Mouse (Mus musculus): ENCODE results near the gene Sptb.
A peak's percentile ranks its signal among the peaks of the same experiment; 100 is the strongest.

The Sptb gene

DNA sequence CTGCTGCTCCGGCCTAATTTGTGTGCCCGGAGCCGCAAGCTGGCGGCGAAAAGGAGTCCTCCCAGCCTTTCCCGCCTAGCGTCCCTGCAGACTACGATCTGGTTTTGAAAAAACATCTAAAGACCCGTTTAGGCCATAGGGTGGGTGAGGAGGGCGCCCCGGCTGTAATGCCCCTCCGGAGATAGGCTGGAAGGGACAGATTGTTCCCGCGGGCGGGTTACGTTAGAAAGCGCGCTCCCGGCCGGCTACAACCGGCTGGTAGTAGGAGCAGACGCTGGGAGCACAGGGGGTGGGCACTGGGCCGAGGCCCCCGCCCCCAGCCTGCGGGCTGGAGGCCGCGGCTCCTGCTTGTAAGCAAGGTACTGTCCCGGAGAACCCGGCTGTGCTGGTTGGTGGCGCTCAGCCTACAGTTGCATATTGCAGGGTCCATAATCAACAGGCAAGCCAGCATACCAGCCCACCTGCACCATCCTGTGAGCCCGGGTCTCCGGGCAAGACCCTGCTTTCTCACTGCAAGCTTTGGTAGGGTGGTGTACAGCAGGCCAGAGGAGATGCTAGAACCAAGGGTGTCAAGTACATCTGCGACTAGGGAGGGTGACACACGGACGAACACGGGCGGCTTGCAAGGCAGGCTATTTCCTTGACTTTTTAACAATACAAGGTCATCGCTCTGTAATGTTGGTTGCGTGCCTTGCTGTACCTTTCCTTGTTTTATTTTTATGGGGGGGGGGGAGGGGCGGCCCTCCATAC lies at the start of gene Sptb:
Gene Sptb, minus strand, starts transcription at position 197 of the 750 bp plus-strand sequence.
- DNase-seq (ENCODE audit: low spot score in 2 of 2) = peak in 1 of 2 experiments; percentile 35

GRCm38 (mm10) chr12:76752652-76753318 lies 42.4 kb upstream of the Sptb start:
- DNase-seq (ENCODE audit: low spot score in 2 of 2) = no peak

GRCm38 (mm10) chr12:76750866-76751459 lies 40.6 kb upstream of the Sptb start:
- DNase-seq (ENCODE audit: low spot score in 2 of 2) = no peak

DNA sequence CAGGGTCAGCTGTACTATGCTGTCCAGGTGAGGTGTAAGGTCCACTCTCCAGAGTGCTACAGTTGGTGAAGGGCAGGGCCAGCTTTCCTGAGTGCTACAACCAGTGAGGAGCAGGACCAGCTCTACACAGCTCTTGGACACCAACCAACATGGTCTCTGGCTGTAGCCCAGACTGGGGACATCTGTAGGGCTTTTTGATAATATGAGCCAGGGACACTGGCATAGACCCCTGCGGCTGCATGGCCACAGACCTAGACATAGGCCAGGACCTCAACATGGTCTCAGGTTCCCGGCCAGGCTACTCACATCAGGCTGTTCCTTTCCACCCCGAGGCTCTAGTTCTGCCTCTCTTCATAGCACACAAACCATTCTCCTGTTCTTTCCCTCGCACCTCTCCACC lies 17.6 kb upstream of the Sptb start:
- DNase-seq (ENCODE audit: low spot score in 2 of 2) = no peak

DNA sequence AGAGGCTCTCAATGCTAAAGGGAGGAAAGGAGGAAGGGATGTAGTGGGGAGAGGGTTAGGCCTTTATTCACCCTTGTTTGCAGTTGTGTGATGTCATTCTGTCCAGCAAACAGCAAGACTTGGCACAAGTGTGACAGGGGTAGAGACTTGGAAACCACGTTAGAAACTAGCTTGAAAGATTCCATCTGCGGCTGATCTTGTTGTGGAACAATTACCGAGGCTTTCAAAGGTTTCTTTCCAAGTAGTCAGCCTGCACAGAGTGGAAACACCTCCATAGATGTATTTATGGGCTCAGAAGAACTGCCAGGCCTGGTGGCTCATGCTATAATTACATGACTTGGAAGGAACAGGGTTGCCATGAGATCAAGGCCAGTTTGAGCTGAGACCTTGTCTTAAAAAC lies 11.7 kb upstream of the Sptb start:
- DNase-seq (ENCODE audit: low spot score in 2 of 2) = no peak

DNA sequence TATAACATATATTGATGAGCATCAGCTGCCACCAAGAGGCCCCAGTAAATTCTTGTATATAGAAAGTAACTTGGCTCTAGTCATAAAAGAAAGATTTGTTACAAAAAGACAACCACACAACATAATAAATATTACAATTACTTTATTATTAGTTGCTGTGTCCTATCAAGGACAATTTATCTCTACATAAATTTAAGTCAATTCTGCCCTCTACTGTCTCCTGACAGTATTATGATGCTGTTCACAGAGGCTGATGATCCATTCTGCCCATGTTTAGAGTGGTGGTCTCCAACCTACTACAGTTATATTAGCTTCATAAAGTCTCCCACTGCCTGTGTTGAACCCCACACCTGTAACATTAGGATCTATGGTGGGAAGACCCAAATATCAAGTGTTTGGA lies 10.2 kb upstream of the Sptb start:
- DNase-seq (ENCODE audit: low spot score in 2 of 2) = no peak

DNA sequence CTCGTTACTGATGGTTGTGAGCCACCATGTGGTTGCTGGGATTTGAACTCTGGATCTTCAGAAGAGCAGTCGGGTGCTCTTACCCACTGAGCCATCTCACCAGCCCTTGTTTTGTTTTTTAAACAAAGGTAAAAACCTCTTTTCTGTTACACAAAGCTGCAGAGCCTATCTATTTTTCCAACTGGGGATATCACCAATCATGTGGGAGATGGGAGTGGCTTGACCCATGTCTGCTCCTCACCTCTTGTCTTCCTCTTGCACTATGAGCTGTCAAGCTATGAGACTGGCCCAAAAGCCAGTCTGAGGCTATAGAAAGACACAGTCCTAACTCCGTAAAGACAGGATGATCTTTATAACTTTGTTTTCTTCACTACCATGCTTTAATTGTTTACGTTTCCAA lies 8.0 kb upstream of the Sptb start:
- DNase-seq (ENCODE audit: low spot score in 2 of 2) = no peak

GRCm38 (mm10) chr12:76709795-76710350 lies 474 bp downstream of the Sptb start:
- peak; percentile 34 to 64 for DNase-seq (ENCODE audit: low spot score in 2 of 2)

- DNase-seq (ENCODE audit: low spot score in 2 of 2) = no peak
These were observed 1.2 kb downstream of the Sptb start for GRCm38 (mm10) chr12:76708956-76709794.

DNA sequence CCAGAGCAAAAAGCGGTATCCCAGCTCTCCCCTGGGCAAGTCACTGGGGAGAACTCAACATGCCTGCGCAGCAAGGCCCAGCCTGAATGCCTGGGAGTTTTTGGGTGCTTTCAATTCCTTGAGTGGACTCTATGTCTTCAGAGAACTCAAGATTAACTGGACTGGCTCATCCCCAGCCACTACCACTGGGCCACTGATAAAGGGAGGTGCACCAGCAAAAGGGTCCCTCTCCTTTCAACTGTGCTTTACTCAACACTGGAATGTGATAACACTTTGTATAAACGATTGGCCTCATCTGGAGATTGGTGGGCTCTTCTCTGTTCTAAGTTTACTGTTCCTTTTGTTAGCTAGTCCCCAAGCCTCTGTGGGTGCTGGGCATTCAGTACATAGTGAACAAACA lies 2.2 kb downstream of the Sptb start:
- DNase-seq (ENCODE audit: low spot score in 2 of 2) = no peak

DNA sequence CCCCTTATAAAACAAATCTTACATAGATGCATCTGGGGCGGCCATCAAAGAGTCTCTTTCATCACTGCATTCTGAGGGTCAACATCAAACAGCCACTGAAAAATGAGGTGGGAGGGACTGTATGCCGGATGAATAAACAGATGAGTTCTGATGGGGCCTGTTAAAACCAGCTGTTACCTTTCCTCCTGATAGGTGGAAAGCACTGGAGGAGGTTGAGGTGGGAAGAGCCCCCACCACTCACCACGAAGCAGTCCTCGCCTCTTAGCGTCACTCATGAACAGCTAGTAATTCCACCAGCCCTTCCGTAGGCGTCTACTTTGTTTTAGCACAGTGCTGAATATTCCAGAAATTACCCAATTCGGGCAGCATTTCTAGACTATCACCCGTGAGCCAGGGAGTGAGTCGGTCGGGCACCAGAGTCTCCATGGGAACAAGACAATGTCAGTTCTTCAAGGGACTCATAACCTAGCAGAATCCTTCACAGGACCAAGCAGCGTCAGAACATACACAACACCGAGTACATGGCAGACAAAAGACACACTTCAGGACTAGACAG lies 13.9 kb downstream of the Sptb start:
- no peak for DNase-seq (ENCODE audit: low spot score in 2 of 2)

DNA sequence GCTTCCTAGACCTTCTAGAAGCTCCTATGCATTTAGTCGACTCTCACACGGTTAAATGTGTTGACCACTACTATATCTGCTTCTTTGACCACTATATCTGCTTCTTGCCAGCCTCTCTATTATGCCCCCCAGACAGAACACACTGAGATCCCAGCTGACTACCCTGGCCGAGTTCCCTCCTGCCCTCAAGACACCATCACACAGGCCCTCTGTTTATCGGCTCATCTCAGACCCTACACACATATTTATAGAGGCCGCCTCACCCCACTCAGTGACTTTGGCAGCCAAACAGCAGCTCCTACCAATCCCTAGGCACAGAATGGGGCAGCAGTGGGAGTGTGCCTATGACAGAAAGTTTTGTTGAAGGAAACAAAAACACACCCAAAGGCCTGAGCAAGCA lies 14.6 kb downstream of the Sptb start:
- DNase-seq (ENCODE audit: low spot score in 2 of 2) = no peak

DNA sequence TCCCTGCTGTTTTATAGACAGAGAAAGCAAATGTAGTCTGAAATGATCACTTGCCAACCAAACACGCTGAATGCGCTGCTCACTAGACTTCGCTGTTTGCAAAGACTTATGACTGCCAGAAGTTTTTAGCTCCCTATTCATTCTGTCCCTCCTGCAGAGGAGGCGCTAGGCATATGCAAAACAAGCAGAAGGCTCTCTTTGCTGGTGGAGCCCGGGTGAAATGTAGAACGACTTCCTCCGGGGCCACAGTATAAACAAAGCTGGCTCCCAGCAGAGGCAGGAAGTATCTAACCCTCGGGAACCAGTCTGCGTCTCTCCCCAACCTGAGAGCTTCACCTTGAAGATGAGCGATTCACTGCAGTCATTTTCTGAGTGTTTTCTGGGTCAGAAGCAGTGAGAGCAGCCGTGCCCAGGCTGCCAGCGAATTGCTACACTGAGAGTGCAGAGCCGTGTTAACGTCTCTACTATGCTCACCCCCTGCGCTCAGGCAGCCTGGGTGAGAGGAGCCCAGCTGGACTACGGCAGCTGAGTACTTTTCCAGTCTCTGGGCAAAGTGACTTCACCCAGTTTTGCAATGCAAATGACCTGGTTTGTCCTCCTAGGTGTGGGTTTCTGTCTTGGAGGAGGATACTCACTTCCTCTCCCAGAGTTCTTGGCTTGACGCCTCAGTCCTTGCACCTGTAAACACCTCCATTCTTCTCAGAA lies 15.4 kb downstream of the Sptb start:
- DNase-seq (ENCODE audit: low spot score in 2 of 2) = no peak

DNA sequence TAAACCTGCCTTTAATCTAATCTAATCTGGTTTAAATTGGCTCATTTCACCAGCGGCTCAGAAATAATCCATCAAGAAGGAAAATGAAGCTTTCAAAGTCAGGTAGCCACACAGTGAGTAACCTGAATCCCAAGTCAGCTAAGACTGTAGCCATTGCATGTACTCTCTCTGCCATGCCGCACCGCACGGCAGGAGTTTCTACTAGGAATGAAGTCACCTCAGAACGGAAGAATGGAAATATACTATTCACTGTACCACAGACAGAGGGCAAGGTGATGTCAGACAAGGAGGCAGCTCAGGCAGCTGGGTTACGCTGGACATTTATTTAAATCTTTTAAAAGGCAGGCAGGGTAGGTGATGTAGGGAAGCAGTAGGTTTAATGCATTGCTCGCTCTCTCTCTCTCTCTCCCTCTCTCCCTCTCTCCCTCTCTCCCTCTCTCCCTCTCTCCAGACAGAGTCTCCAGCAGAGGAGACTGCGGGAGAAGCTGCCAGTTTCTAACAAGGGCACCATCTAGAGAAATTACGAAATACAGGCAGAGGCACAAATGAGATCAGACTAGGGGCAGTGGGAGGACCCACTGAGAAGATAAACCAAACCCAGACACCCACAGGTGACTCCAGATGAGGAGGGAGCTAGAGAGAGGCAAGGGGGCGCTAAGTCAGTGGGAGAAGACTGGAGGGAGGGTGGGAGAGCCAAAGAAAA lies 22.7 kb downstream of the Sptb start:
- DNase-seq (ENCODE audit: low spot score in 2 of 2) = no peak

DNA sequence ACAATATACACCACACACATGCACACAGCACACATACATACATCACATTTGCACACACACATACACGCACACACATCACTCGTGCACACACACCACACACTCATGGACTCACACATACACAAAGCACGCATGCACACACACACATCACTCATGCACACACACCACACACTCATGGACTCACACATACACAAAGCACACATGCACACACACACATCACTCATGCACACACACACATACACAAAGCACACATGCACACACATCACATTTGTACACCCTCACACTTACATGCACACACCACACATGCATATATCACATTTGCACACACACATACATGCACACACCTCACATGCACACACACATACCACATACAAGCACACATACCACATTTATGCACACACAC lies 24.7 kb downstream of the Sptb start:
- no peak for DNase-seq (ENCODE audit: low spot score in 2 of 2)

- no peak for DNase-seq (ENCODE audit: low spot score in 2 of 2)
These were observed 25.9 kb downstream of the Sptb start for GRCm38 (mm10) chr12:76684493-76684892.

DNA sequence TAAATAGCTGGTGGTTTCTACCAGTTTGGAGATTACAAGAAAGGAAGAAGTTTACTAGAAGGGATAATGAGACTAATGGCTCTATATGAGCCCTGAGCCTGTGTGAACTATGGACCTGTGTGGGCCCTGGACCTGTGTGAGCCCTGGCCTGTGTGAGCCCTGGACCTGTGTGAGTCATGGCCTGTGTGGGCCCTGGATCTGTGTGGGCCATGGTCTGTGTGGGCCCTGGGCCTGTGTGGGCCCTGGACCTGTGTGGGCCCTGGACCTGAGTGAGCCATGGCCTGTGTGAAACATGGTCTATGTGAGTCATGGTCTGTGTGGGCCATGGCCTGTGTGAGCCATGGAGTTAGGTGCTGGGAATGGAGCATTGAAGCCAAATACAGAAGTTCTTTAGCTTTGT lies 28.4 kb downstream of the Sptb start:
- no peak for DNase-seq (ENCODE audit: low spot score in 2 of 2)

GRCm38 (mm10) chr12:76677068-76677467 lies 33.3 kb downstream of the Sptb start:
- no peak for DNase-seq (ENCODE audit: low spot score in 2 of 2)

DNA sequence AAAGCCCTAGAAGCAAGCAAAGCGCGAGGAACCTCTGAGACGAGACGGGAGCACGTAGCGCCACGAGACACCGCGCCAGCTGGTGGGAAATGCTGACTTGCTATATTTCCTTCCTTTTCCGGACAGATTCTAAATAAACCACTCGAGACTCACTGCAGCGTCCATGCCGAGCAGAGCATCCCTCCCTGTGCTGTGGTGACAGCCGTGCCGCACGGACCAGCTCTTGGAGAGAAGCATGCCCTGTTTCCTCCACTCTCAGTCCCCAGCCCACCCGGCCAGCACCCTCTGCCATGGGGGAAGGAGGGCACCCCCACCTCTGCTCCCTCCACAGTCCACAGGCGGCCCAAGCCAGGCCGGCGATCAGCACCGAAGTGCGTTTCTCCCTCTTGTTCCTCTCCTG lies 33.9 kb downstream of the Sptb start:
- DNase-seq (ENCODE audit: low spot score in 2 of 2) = no peak

DNA sequence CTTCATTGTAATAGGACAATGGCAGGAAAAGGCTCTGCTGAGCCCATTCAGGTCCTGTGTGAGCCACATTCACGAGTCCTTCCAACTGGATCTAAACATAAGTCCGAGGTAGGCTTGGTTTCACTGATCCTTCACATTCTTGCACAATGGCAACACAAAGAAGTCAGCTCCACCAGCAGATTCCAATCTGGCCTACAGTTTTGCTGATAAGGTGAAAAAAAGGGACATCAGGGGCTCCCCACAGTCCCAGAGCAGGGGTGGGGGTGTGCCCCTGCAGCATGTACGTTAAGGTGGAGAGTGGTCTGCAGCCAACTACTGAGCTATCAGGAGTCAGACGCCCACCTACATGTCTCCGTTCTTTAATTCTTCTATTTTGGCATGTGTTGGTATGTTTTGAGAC lies 35.0 kb downstream of the Sptb start:
- DNase-seq (ENCODE audit: low spot score in 2 of 2) = no peak
